Comparison of ENCODE assay signal across 8 mouse cellular contexts in the genomic region with DNA sequence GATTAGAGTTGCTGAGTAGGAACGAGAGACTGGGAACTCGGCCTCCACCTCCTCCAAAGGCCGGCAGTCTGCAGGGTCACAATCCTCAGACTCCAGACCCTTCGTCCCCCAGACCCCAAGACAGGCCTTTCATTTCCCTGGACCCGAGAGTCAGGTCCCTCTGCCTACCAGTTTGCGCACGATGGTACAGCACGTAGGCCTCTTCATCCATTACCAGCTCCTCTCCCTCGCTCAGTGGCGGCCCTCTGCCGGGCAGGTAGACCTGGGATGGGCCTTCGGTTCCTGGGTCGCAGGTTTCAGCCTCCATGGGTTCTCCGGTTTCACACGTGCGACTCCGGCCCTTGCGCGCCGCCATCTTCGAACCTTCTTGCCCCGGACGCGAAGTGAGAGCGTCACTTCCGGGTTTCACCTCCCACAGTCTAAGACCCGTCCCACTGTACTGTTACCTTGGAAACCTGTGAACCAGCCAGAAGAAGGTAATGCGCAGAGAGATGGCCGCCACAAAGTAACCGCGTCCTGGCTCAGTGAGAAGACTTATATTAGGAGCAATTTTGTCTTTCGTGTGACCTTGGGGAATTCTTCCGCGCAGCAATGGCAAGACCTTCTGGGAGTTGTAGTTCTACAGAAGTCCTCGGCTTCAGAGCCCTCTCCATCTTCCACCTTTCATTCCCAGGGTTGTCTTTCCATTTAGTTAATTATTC. TPM values are rescaled to one million over a fixed set of nuclear protein-coding genes. Genes with fewer than 3 reads are reported as not detected.
DNase-seq lines count a peak whose midpoint lies in the region; ATAC-seq lines count a peak whose summit lies in the region.

A gene (minus strand): TSS at position 518 of the 701 bp plus-strand sequence.

- no peaks in the 10 kb centered on the region for H3K9me3 ChIP-seq in forebrain, embryonic 14.5 days (replicated peaks; ENCODE audit: control insufficient read depth, low read length)
- H3K9me3 ChIP-seq in neural tube, embryonic 15.5 days (replicated peaks) = no peaks in the 10 kb centered on the region

- peak within 1 kb of the TSS; percentile 62 for H3K9ac ChIP-seq in forebrain, embryonic 14.5 days (ENCODE audit: low read length)
- H3K9ac ChIP-seq in neural tube, embryonic 15.5 days (replicated peaks) = peak within 1 kb of the TSS; percentile 59

- peak within 1 kb of the TSS; percentile 75 for H3K4me3 ChIP-seq in forebrain, embryonic 14.5 days (ENCODE audit: low read depth, low read length)
- peak within 1 kb of the TSS; percentile 81 for H3K4me3 ChIP-seq in neural tube, embryonic 15.5 days (replicated peaks)

- ATAC-seq in cerebellum, adult (ENCODE audit: insufficient number of reproducible peaks, low FRiP score, low TSS enrichment) = peak; percentile 72; the same call in 1 of the 2 replicates
- peak; percentile 92 for ATAC-seq in forebrain, embryonic 14.5 days
- peak; percentile 90 for ATAC-seq in neural tube, embryonic 15.5 days (ENCODE audit: low FRiP score)

- intact Hi-C loops in heart, postnatal 14 days (cut with DNase I) = loop anchor here (2.0 kb wide), 1 partner anchor 16 kb away; a partner anchor contains a TSS

- H3K27ac ChIP-seq in forebrain, embryonic 14.5 days (ENCODE audit: low read depth, low read length) = peak within 1 kb of the TSS; percentile 75; the same call in 1 of the 2 replicates
- peak within 1 kb of the TSS; percentile 94 for H3K27ac ChIP-seq in neural tube, embryonic 15.5 days (replicated peaks)

- peak within 1 kb of the TSS; percentile 76 for H3K4me2 ChIP-seq in forebrain, embryonic 14.5 days (ENCODE audit: low read length)
- H3K4me2 ChIP-seq in neural tube, embryonic 15.5 days = peak within 1 kb of the TSS; percentile 88

- DNase-seq in ES-CJ7 (ENCODE audit: low read depth, low spot score) = peak; percentile 95
- peak; percentile 97 for DNase-seq in forebrain, embryonic 14.5 days (ENCODE audit: low spot score)
- DNase-seq in heart, postnatal 14 days = peak; percentile 75 to 89
- DNase-seq in layer of hippocampus, adult 11-12 months (ENCODE audit: low spot score) = peak; percentile 82
- peak; percentile 83 to 86 for DNase-seq in lung, adult 18-20 months
- peak; percentile 92 for DNase-seq in testis, postnatal 14 days (ENCODE audit: low spot score)

- peaks cover 35% of the 10 kb centered on the region for H3K36me3 ChIP-seq in forebrain, embryonic 14.5 days (ENCODE audit: control insufficient read depth, insufficient read depth, low read length)
- peaks cover 37% of the 10 kb centered on the region for H3K36me3 ChIP-seq in neural tube, embryonic 15.5 days

- peaks cover 10% of the 10 kb centered on the region for H3K4me1 ChIP-seq in forebrain, embryonic 14.5 days (ENCODE audit: control insufficient read depth, insufficient read depth, low read length)
- H3K4me1 ChIP-seq in neural tube, embryonic 15.5 days = peaks cover 48% of the 10 kb centered on the region

- WGBS in forebrain, embryonic 14.5 days = under 1% methylated on average over 35 of the region's 35 CpGs
- WGBS in neural tube, embryonic 15.5 days = under 1% methylated on average over 35 of the region's 35 CpGs

- H3K27me3 ChIP-seq in forebrain, embryonic 14.5 days (replicated peaks; ENCODE audit: control insufficient read depth, insufficient read depth, low read length) = peaks cover 41% of the 10 kb centered on the region
- peaks cover 40% of the 10 kb centered on the region for H3K27me3 ChIP-seq in neural tube, embryonic 15.5 days (replicated peaks)

RNA-seq across cellular contexts. Expression of the gene that starts here (rescaled TPM):
- polyA plus RNA-seq in forebrain, embryonic 14.5 days (2014; fragmentation: Nextera tagmentation; extraction: Ambion mirVana) = 45.2 and 46.7 TPM in 2 replicates
- total RNA-seq in heart, postnatal 14 days (2021) = 10 to 100 TPM in 1 of 2 experiments, 1 to 10 TPM in 1; 8.6 to 12.5 TPM
- 40.7 and 48.9 TPM in 2 replicates for polyA plus RNA-seq in neural tube, embryonic 15.5 days (2015; fragmentation: Nextera tagmentation; extraction: Ambion mirVana)

Comparison
In these comparisons a context has a peak if more than half of its experiments do, and no peak if none do; other contexts are left out.
1. Peak in every context shown above with its lines: DNase-seq, ATAC-seq, H3K4me3 ChIP-seq and H3K27ac ChIP-seq.